Mouse (Mus musculus) frontal cortex, adult (tissue): ENCODE data around the gene Kcnma1.

Source experiments
- ATAC-seq: cut with Nextera tagmentation; 2 replicates; pipeline ENCODE4 v1.9.2; 2017; ENCODE audit warnings: mild to moderate bottlenecking, moderate library complexity, mixed read lengths; ENCODE audit not compliant: low TSS enrichment

Kcnma1 gene

DNA sequence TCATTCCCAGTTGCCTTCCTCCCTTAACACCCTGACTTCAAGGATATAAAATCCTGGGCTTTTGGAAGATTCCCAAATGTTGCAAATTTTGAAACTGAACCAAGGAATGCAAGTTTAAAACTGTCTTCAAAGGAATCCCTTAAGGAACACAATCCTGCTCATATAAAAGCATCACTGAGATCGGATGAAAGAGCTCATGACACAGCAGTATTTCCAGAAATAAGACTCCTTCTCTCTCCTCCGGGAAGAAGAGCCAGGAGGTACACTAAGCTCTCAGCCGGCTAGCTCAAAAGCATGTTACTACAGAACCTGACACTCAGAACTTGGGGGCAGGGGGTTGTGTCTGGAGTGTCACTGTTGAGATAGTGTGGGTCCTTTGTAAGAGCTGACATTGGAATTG lies 325.8 kb downstream of the Kcnma1 start:
- ATAC-seq, result peak; percentile 68

DNA sequence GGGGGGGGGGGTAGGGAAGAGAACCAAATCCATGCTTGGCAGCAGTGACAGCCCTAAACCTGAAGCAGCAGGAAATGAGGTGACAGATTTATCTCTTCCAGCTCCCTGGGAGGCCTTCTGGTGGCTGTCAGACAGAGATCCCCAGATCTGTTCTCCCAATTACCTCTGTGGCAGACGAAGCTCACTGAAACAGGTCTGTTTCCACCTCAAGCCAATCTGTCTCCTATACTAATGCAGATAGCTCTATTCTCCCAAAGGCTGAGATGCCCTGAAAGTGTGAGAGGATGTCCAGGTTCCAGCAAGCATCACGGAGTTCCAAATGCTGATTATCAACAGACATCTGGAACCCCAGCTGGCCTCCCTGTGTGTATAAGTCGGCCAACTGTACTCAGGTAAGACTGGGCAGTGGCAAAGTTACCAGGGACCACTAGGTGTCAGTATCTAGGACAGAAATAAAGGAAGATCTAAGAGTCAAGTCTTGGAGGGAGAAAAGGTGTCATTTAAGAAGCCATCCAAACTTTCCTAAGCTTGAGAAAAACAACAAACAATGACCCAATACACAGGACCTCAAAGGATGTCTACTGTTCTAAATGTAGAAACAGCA lies 329.7 kb downstream of the Kcnma1 start:
- peak; percentile 35 for ATAC-seq

DNA sequence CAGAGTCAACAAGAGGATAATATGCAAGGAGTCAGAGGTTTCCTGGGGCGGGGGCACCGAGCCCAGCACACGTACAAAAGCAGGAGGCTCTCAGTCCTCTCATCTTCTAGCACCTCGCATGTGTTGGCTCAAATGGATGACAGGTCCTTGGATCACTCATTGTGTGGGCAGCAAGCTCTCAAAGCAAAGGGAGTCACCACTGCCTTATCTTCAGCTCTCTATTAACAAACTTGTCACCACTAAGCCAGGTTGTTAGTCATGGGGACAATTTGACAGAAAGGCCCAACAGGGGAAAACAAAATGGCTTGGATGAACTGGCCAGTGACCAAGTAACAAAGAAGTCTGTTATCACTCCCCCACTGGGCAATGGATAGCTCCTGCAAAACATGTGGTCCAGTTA lies 331.5 kb downstream of the Kcnma1 start:
- no peak for ATAC-seq

DNA sequence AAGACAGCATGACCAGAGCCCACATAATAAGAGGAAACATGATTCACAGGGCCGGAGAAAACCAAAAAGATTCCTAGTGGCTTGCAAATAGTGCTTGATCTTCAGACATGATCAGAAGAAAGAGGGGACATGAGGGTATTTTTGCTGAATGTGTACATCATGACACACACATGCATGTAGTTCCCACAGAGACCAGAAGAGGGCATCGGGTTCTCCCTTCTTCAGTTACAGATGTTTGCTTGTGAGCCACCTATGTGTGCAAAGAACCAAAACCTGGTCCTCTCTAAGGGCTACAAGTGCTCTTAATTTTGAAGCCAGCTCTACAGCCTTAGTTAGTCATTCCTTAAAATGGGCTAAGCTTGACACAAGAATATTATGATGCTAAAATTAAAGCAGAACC lies 334.9 kb downstream of the Kcnma1 start:
- ATAC-seq, result no peak

DNA sequence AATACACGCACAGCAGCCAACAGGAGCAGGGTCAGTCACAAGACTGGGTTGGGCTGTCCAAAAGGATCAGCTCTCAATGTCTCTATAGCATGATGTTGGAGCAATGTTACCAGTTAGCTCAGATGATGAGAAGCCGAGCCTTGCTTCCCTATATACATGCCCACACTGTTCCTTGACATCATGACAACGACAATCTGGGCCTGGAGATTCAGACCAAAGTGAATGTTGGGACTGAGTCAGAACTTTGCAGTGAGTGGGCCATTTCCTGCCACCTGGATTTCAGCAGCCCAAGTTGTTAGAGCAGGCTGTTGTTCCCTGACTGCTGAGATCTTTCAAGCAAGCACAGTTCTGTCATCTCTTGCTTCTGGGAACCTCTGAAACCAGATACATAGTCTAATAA lies 347.9 kb downstream of the Kcnma1 start:
- ATAC-seq, result peak; percentile 84

DNA sequence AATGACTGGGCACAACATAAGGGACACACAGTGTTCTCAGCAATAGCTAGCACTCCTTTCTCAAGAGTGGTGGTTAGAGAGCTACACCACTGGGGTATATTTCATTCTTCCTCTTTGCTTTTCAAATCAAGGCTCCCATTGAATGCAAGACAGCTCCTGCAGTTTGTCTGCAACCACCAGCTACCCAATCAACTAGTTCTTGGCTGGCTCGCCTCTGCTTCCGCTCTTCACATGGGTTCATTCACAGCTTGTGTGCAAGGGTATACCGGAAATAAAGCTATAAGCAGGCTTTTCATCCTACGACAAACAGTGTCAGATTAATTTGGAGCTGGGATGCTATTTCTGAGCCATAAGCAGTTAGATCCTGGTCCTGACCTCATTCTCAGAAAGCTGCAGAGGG lies 362.6 kb downstream of the Kcnma1 start:
- peak; percentile 60; the same call in 1 of the 2 replicates for ATAC-seq

DNA sequence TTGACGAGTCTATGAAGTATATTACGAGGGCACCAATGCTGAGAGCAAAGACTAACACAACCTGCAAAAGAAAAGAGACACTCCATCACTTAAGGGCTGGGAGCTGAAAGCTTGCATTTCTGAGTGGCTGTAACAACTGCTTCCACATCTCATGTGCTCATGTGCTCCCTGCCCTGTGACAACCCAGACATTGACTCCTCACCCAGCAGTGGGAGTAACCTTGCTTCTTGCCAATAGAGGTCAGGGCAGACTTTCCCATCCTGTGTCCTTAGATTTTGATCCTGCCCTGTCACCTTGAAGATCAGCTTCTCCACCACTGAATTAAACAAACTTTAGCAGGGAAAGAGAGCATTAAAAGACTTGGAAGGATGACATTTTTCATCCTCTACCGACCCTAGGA lies 364.2 kb downstream of the Kcnma1 start:
- no peak for ATAC-seq

DNA sequence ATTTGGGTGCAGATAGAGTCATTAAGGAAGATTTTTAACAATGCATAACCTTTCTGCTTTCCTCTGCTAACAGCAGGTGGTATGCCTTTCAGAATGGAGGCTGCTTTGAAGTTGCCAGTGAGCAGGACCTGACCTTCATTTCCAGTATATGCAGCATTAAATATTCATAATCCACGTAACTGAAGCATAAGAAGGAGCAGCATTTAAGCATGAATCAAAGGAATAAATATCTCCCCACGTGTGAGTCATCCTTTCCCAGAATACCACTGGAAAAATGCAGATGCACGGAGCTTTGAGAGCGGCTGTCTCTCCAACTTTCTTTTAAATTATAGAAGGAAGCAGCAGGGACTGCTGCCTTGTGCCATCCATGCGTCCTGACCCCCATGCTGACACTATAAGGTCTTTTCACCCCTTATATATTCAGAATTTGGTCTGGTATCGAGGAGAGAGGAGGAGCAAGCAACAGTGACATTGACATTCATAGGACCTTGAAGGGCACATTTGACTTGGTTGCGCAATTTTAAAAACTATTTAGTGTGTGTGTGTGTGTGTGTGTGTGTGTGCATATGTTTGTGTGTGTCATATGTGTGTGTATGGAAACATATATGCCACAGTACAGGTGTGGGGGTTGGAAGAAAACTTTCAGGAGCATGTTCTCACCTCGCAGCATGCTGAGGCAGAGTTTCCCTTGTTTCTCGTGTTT lies 368.8 kb downstream of the Kcnma1 start:
- ATAC-seq, result peak; percentile 79

DNA sequence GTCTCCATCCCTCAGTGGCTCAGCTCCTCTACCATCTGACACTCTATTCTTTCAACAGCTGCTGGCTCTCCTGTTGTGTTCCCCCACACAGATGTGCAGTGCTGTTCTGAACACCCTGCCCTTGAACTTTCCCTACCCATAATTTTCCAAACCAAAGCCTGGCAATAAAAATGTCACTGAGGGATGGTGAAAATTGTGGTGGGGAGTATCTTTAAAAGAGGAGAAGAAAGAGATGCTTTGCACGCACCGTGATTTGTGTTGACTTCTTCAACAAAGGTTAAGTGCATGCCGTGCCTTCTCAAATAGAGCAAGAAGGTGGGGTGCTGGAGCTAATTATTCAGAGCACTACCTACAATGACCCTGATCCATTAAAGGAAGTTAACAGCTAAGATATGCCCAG lies 371.1 kb downstream of the Kcnma1 start:
- no peak for ATAC-seq

DNA sequence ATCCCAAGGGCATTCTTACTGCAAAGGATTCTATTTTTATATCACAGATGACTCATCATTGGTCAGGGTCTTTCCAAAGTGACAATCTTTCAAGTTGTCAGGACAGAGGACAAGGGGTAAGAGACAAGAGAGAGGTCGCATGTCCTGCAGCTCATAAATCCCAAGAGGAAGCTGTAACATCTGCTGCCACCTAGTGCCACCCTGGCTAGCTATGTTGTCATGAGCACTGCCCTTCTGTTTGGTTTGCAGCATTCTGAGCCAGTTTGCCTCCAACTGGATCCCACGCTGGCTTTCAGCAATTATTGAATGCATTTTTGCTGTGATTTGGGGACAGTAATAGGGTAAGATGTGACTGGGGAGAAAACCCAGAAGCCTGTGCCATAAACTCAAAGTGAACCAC lies 373.6 kb downstream of the Kcnma1 start:
- ATAC-seq, result peak; percentile 45; the same call in 1 of the 2 replicates

DNA sequence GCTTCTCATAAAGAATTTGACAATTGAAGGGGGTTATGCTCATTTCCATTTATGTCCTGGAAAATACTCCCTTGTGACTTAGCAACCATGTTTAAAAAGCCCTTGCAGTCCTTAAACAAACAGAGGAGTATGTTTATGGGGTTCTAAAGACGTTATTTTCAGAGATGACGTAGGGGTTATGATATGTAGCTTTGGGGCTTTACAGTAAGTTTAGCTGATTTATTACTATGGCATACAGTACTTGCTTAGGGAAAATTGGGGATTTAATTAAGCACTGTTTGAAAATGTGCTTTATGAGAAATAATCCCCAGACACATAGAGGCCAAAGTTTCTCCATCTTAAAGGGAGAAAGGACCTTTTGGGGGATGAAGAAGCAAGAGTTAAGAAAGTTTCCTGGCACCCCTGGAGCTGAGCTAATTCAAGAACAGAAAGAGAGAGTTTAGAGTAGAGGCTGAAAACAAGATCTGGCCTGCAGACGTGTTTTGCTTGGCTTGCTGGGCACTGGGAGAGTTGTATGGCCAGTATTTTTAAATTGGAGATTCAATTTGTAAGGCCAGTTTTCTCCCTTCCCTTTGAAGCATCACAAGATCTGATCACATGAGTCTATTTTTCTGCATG lies 376.1 kb downstream of the Kcnma1 start:
- no peak for ATAC-seq

DNA sequence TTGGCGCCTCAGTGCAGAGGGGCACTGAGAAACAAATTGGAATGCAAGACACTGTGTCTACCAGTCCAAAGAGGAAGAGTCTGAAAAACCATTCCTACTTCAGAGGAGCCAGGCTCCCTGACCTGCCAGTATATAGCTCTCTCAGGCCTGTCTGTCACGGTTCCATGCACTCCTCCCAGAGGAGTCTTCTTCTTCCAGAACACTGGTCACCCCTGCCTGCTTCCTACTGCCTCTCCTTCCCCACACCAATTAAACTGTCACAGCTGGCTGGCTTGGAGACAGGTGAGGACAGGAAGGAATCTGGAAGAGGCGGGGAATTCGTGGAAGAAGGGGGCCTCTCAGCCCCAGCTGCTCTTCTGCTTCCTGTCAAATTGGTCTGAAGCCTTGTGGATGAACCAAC lies 378.4 kb downstream of the Kcnma1 start:
- ATAC-seq, result no peak

DNA sequence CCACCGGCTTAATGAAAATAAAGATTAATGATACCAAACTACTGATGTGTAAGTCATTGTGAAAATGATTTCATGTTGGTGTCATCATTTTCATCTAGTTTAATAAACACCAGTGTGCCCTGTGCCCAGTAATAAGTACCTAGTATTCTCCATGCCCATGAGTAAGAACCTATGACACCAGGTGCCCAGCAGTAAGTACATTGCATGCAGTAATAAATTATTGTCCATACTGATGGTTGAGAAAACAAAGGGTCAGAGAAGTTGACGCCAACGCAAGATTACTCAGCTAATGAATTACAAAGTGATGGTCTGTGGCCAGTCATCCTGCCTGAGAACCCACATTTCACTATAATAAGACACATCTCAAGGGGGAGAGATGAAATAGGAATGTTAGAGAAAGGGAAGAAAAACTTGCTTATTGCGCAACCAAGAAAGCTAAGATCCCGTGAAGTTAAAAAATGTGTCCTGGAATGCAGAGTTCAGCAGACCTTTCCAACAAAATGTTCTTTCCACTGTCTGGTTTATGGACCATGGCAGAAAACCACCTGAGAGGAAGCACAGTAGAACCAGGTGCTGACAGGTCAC lies 381.2 kb downstream of the Kcnma1 start:
- no peak for ATAC-seq

DNA sequence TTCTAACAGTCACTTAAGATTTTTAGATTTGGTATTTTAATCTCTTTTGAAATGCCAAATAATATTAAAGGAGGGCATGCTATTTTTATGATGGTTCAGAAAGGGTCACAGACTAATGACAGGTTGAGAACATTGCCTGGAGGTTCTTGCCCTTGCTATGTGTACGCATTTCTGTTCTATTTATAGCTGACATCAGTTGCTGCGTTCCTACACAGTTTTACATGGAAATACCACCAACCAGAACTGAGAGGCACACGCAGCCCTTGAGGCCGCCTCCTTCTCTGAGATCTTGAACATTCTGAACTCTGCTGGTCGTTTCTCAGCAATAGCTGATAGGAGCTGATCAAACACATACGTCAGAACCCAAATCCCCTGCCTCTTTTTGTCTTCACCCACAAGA lies 387.4 kb downstream of the Kcnma1 start:
- ATAC-seq, result no peak

DNA sequence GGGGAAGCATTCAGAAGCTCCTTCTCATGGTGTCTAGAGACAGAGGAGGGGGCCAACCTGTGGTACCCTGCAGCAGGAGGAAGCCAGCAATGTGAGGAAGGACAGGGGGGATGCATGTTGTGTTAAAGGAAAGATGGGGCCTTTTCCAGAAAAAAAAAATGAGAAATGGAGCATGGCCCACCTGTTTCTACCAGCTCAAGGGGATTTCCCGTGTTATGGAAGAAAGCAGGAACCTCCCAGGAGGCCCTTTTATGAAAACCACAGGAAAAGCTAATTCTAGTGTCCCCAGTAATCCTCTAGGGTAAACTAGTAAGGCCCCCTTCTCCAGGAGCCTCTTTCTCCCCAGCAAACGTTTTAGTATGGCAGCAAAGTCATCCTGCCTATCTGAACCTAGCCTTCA lies 388.2 kb downstream of the Kcnma1 start:
- ATAC-seq, result no peak

DNA sequence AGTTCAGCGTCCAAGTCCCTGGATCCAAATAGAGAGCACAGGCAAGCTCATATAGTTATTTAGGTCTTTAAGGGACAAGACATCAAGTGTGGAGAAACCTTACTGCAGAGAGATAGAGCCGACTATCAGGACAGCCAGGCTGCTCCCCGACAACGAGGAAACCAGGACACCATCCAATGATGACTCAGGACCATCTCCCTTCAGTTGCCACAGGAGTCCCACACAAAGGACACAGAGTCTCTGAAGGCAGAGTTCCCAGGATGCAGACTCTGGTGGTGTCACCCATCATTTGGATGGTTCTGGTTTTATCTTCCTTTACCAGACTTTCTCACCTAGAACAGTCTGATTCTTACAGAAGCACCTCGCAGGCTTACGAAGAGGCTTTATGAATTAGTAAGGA lies 388.9 kb downstream of the Kcnma1 start:
- peak; percentile 72 for ATAC-seq

DNA sequence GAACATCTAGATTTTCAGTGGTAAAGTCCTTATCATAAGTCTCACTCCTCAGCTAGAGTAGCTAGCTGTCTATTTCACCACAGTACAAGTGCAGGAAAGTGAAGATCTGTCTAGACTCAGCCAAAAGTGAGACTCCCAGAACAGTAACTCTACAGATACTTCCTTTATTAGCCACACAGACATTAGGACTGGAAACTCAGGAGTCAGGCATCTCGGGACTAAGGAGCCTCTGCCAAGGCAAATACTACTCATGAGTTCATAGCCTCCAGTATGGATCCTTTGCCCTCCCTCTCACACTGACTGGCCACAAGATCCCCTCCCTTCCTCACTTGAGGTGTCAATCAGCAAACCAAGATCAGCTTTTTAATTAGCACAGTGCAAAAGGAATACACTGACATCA lies 389.8 kb downstream of the Kcnma1 start:
- ATAC-seq, result no peak

DNA sequence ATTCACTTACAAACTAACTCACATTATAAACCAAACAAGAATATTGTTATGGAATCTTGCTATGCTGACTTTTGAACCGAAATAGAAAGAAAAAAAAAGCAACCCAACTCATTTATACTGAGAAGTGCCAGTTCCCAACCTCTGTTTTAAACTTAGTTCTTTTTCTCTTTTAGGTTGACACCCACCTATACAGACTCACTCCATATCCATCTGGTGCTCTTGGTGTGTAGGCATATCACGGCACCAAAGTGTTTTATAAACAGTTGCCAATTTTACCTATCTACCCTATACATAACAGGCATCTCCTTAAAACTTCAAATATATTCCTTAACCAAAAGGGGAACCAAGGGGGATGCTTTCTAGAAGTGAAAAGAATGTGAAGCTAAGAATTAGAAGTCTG lies 393.6 kb downstream of the Kcnma1 start:
- ATAC-seq, result peak; percentile 60

DNA sequence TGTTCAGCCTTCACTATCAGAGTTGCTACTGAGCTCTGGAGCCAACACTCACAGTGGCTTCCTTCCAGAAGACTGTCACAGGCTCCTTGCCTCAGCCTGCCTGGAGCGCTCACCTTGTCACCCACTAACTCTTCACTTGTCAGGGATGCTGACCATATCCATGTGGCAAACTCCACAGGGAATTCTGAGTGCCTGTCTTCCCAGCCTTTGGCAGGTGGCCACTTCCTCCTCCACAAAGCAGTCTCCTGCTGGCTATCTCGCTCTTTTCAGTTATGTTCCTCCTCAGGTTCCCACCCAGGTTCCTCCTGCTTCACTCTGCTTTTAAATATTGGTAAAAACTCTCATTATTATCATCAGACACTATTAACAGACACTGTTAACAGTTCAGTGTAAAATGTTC lies 395.3 kb downstream of the Kcnma1 start:
- ATAC-seq, result peak; percentile 48; the same call in 1 of the 2 replicates

DNA sequence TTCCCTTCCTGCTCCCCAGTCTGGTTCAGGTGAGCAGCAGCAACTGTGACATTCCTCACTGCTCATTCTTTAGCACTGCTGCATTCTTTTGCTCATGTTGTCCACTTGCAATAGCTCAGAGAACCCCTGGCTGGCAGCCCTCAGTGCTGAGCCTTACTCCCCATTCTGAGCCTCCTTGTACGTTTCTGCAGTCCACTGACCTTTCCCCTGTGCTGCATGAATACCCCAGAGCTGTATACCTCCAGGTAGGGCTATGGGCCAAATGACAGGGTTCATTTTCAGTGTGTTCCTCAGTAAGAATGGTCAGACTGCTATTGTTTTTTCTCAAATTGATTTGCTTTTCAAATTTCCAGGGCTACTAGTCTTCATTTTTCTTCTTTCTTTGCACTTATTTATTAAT lies 396.2 kb downstream of the Kcnma1 start:
- no peak for ATAC-seq

DNA sequence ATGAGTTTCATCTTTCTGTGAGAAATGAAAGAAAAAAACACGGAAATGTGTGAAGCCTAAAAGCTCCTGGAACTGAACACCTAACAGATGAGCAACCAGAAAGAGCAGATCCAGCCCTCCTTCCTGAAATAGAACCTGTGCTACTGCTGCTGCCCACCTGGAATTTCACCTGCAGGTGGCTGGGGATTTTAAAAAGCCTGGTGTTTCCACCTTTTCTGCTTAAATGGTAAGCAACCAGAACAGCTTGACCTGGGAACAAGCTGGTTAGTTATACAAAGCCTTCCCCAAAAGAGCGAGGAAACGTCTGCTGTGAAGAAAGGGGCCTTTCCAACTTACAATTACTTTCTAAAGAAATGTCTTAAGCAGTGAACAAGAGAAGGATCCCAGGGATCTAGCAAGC lies 404.2 kb downstream of the Kcnma1 start:
- peak; percentile 29 for ATAC-seq

DNA sequence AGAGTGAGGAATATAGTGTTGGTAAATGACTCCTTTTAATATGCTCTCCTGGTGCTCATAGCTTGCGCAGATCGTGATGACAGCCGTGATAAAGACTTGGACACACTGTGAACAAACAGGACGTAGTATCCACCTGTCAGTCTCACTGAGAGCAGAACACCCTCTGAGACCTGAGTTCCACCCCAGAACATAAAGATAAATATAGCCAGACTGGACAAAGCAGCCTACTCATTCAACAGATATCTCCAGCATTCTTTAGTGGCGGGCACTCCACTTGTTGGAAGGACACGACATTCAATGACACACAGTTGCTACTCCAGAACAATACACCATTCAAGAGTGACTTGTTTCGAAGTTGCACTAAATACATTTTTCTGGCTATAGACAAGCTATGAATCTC lies 408.6 kb downstream of the Kcnma1 start:
- ATAC-seq, result no peak

DNA sequence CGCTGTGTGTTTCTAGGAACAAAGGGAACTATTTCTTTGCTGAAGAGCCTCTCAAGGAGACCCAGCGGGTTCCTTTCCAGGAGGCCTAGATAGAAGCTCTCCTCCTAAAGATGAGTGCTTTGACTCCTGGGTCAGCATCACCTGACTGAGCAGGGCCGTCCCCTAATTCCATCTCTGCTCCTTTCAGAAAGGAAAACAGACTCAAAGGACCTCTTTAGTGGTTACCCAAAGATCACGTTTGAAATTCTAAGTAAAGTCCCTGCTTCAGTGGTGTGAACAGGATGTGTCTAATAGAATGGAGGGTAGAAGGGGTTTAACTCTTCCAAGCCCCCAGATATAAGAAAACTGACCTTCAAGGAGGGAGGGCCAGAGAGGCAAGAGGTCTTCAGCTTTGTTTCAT lies 411.4 kb downstream of the Kcnma1 start:
- no peak for ATAC-seq
